In genomic region chr9:65022580-65023135, GRCm38 (mm10) we compare ENCODE assay signal across 11 mouse cellular contexts. TPM values are rescaled to one million over a fixed set of nuclear protein-coding genes. Genes with fewer than 3 reads are reported as not detected.
DNase-seq lines count a peak whose midpoint lies in the region; ATAC-seq and TF ChIP-seq lines count a peak whose summit lies in the region.
"Had no signal": no experiment of that assay in that cellular context is flagged by ENCODE, and none has a peak within 500 bp of the region (broad histone marks: within the 10 kb centered on the region; RNA-seq: fewer than 3 reads in every experiment).

No protein-coding gene starts in this region.

- 51% methylated on average over 4 of the region's 4 CpGs for WGBS in forebrain, postnatal 0 days
- 65% methylated on average over 4 of the region's 4 CpGs for WGBS in forebrain, embryonic 13.5 days
- 88% methylated on average over 4 of the region's 4 CpGs for WGBS in midbrain, embryonic 11.5 days
- 95% methylated on average over 4 of the region's 4 CpGs for WGBS in midbrain, embryonic 10.5 days
- WGBS in midbrain, postnatal 0 days = 63% methylated on average over 4 of the region's 4 CpGs

- 0 out of 2 replicates have a peak, but pooled peaks have one; percentile 7 for TF ChIP-seq CTCF in forebrain, postnatal 0 days (IDR thresholded peaks at IDR 0.05; ENCODE audit: low read depth)
- peak; percentile 20; the same call in 1 of the 2 replicates for TF ChIP-seq CTCF in midbrain, postnatal 0 days (IDR thresholded peaks at IDR 0.05)

- intact Hi-C loops in gastrocnemius, postnatal 14 days (cut with DNase I; ENCODE audit: low total_unique reads) = no loop called here

- DNase-seq in forebrain, postnatal 0 days = no peak
- DNase-seq in midbrain, embryonic 11.5 days (ENCODE audit: low spot score, missing footprints) = peak; percentile 81
- DNase-seq in midbrain, embryonic 10.5 days (ENCODE audit: low spot score) = no peak
- peak; percentile 79 for DNase-seq in adrenal gland, postnatal 10 days
- no peak for DNase-seq in midbrain, postnatal 0 days (ENCODE audit: low spot score)
- DNase-seq in gastrocnemius, postnatal 14 days = no peak
- DNase-seq in urinary bladder, postnatal 36 days (ENCODE audit: low spot score in 2 of 2) = no peak
- DNase-seq: layer of hippocampus, adult 9-11 months had no signal

- H3K4me1 ChIP-seq in forebrain, postnatal 0 days (ENCODE audit: insufficient read depth) = peaks cover 30% of the 10 kb centered on the region
- H3K4me1 ChIP-seq in forebrain, embryonic 13.5 days = peaks cover 38% of the 10 kb centered on the region
- peaks cover 16% of the 10 kb centered on the region for H3K4me1 ChIP-seq in midbrain, embryonic 11.5 days (ENCODE audit: control insufficient read depth, insufficient read depth, low read length)
- H3K4me1 ChIP-seq in midbrain, embryonic 10.5 days = peaks cover 50% of the 10 kb centered on the region
- peaks cover 22% of the 10 kb centered on the region; the same call in 1 of the 2 replicates for H3K4me1 ChIP-seq in midbrain, postnatal 0 days (ENCODE audit: insufficient read depth, low read length)

- no peaks in the 10 kb centered on the region for H3K9me3 ChIP-seq in forebrain, postnatal 0 days (ENCODE audit: low read length)
- H3K9me3 ChIP-seq in forebrain, embryonic 13.5 days (replicated peaks) = no peaks in the 10 kb centered on the region
- no peaks in the 10 kb centered on the region for H3K9me3 ChIP-seq in midbrain, embryonic 11.5 days (ENCODE audit: control insufficient read depth, low read length)
- H3K9me3 ChIP-seq in midbrain, embryonic 10.5 days (replicated peaks) = no peaks in the 10 kb centered on the region
- no peaks in the 10 kb centered on the region for H3K9me3 ChIP-seq in midbrain, postnatal 0 days (ENCODE audit: low read length)
- H3K9me3 ChIP-seq: embryonic facial prominence, embryonic 15.5 days; heart, embryonic 15.5 days had no signal

- no peaks in the 10 kb centered on the region for H3K36me3 ChIP-seq in forebrain, postnatal 0 days (ENCODE audit: insufficient read depth)
- H3K36me3 ChIP-seq in forebrain, embryonic 13.5 days (ENCODE audit: poor library complexity, severe bottlenecking) = no peaks in the 10 kb centered on the region
- H3K36me3 ChIP-seq in midbrain, embryonic 11.5 days (ENCODE audit: control insufficient read depth, insufficient read depth, low read length) = no peaks in the 10 kb centered on the region
- H3K36me3 ChIP-seq in midbrain, embryonic 10.5 days = no peaks in the 10 kb centered on the region
- no peaks in the 10 kb centered on the region for H3K36me3 ChIP-seq in midbrain, postnatal 0 days (ENCODE audit: insufficient read depth, low read length)
- H3K36me3 ChIP-seq: embryonic facial prominence, embryonic 15.5 days; heart, embryonic 15.5 days had no signal

- ATAC-seq in forebrain, postnatal 0 days = no peak
- no peak for ATAC-seq in forebrain, embryonic 13.5 days
- ATAC-seq in midbrain, embryonic 11.5 days (ENCODE audit: low FRiP score) = no peak
- no peak for ATAC-seq in midbrain, postnatal 0 days (ENCODE audit: low FRiP score)

- 0 out of 2 replicates have a peak overlapping the region, but pooled peaks have one; percentile 69 for H3K4me2 ChIP-seq in forebrain, postnatal 0 days (ENCODE audit: low read depth)
- H3K4me2 ChIP-seq in forebrain, embryonic 13.5 days = no peak overlapping the region
- no peak overlapping the region for H3K4me2 ChIP-seq in midbrain, embryonic 11.5 days
- H3K4me2 ChIP-seq in midbrain, postnatal 0 days (ENCODE audit: low read depth, low read length, poor library complexity, severe bottlenecking) = no peak overlapping the region

- no peak overlapping the region; the same call in 1 of the 2 replicates for H3K9ac ChIP-seq in forebrain, postnatal 0 days
- H3K9ac ChIP-seq in forebrain, embryonic 13.5 days = no peak overlapping the region
- no peak overlapping the region for H3K9ac ChIP-seq in midbrain, embryonic 11.5 days (ENCODE audit: low read length)
- H3K9ac ChIP-seq in midbrain, postnatal 0 days (replicated peaks; ENCODE audit: low read length, poor library complexity, severe bottlenecking) = no peak overlapping the region

- H3K4me3 ChIP-seq in forebrain, postnatal 0 days (ENCODE audit: low read depth, low read length) = no peak overlapping the region
- no peak overlapping the region for H3K4me3 ChIP-seq in forebrain, embryonic 13.5 days
- H3K4me3 ChIP-seq in midbrain, embryonic 11.5 days (ENCODE audit: low read depth, low read length) = no peak overlapping the region
- no peak overlapping the region for H3K4me3 ChIP-seq in midbrain, embryonic 10.5 days
- no peak overlapping the region for H3K4me3 ChIP-seq in midbrain, postnatal 0 days (ENCODE audit: low read depth, low read length)

- no peaks in the 10 kb centered on the region for H3K27me3 ChIP-seq in forebrain, postnatal 0 days (ENCODE audit: insufficient read depth, low read length)
- H3K27me3 ChIP-seq in forebrain, embryonic 13.5 days = 0 out of 2 replicates have a peak, but pooled peaks cover 4% of the 10 kb centered on the region
- H3K27me3 ChIP-seq in midbrain, embryonic 11.5 days (ENCODE audit: control insufficient read depth, insufficient read depth, low read length) = no peaks in the 10 kb centered on the region
- peaks cover 14% of the 10 kb centered on the region for H3K27me3 ChIP-seq in midbrain, embryonic 10.5 days (ENCODE audit: low read depth, poor library complexity, severe bottlenecking)
- H3K27me3 ChIP-seq in midbrain, postnatal 0 days (ENCODE audit: insufficient read depth, low read length) = no peaks in the 10 kb centered on the region
- H3K27me3 ChIP-seq: embryonic facial prominence, embryonic 15.5 days; heart, embryonic 15.5 days had no signal

- H3K27ac ChIP-seq in forebrain, postnatal 0 days (ENCODE audit: low read depth, low read length) = peak overlapping the region; percentile 93; the same call in 1 of the 2 replicates
- no peak overlapping the region for H3K27ac ChIP-seq in forebrain, embryonic 13.5 days
- no peak overlapping the region for H3K27ac ChIP-seq in midbrain, embryonic 11.5 days (ENCODE audit: low read depth, low read length)
- H3K27ac ChIP-seq in midbrain, embryonic 10.5 days (replicated peaks) = no peak overlapping the region
- peak overlapping the region; percentile 85; the same call in 1 of the 2 replicates for H3K27ac ChIP-seq in midbrain, postnatal 0 days (ENCODE audit: low read depth, low read length)

RNA-seq across cellular contexts. Expression of gene Hacd3, which starts 1.2 kb away (rescaled TPM):
- 180 and 182 TPM in 2 replicates for total RNA-seq in forebrain, postnatal 0 days (2014; rRNA removed)
- 117 and 165 TPM in 2 replicates for polyA plus RNA-seq in forebrain, postnatal 0 days (2015; fragmentation: Nextera tagmentation; extraction: Ambion mirVana)
- polyA plus RNA-seq in forebrain, embryonic 13.5 days (2015; fragmentation: Nextera tagmentation; extraction: Ambion mirVana) = 151 and 159 TPM in 2 replicates
- polyA plus RNA-seq in midbrain, embryonic 11.5 days (2014; fragmentation: Nextera tagmentation; extraction: Ambion mirVana) = 97.5 and 104 TPM in 2 replicates
- 110 and 123 TPM in 2 replicates for polyA plus RNA-seq in midbrain, embryonic 10.5 days (2016; fragmentation: Nextera tagmentation; extraction: Ambion mirVana)
- total RNA-seq in adrenal gland, postnatal 10 days (2021) = 100 to 1,000 TPM; 151 to 154 TPM
- 204 and 210 TPM in 2 replicates for total RNA-seq in midbrain, postnatal 0 days (2014; rRNA removed)
- polyA plus RNA-seq in midbrain, postnatal 0 days (2015; fragmentation: Nextera tagmentation; extraction: Ambion mirVana) = 186 and 197 TPM in 2 replicates
- 10 to 100 TPM; 13.3 to 14.1 TPM for total RNA-seq in gastrocnemius, postnatal 14 days (2021)

RNA-seq across cellular contexts. Expression of gene Dpp8, which starts 9.6 kb away (rescaled TPM):
- 90.4 and 111 TPM in 2 replicates for total RNA-seq in forebrain, postnatal 0 days (2014; rRNA removed)
- polyA plus RNA-seq in forebrain, postnatal 0 days (2015; fragmentation: Nextera tagmentation; extraction: Ambion mirVana) = 21.2 and 25.6 TPM in 2 replicates
- 34.9 and 41.2 TPM in 2 replicates for polyA plus RNA-seq in forebrain, embryonic 13.5 days (2015; fragmentation: Nextera tagmentation; extraction: Ambion mirVana)
- polyA plus RNA-seq in midbrain, embryonic 11.5 days (2014; fragmentation: Nextera tagmentation; extraction: Ambion mirVana) = 33.4 and 34.7 TPM in 2 replicates
- polyA plus RNA-seq in midbrain, embryonic 10.5 days (2016; fragmentation: Nextera tagmentation; extraction: Ambion mirVana) = 37.6 and 44.4 TPM in 2 replicates
- 10 to 100 TPM; 74.0 to 86.7 TPM for total RNA-seq in adrenal gland, postnatal 10 days (2021)
- total RNA-seq in midbrain, postnatal 0 days (2014; rRNA removed) = 86.9 and 105 TPM in 2 replicates
- 26.2 and 28.1 TPM in 2 replicates for polyA plus RNA-seq in midbrain, postnatal 0 days (2015; fragmentation: Nextera tagmentation; extraction: Ambion mirVana)
- 100 to 1,000 TPM; 102 to 112 TPM for total RNA-seq in gastrocnemius, postnatal 14 days (2021)

Comparison
In these comparisons a context has a peak if more than half of its experiments do, and no peak if none do; other contexts are left out.
1. DNase-seq: peak in midbrain, embryonic 11.5 days (single experiment) and adrenal gland, postnatal 10 days (single experiment); none in forebrain, postnatal 0 days (single experiment), midbrain, embryonic 10.5 days (single experiment), midbrain, postnatal 0 days (single experiment), gastrocnemius, postnatal 14 days (single experiment) and urinary bladder, postnatal 36 days (0 of 2).
2. H3K27ac ChIP-seq: peak in forebrain, postnatal 0 days (single experiment) and midbrain, postnatal 0 days (single experiment); none in forebrain, embryonic 13.5 days (single experiment), midbrain, embryonic 11.5 days (single experiment) and midbrain, embryonic 10.5 days (single experiment).